11 mouse cellular contexts compared by ENCODE assay signal in genomic region chr4:46781109-46781508, GRCm38 (mm10).
DNase-seq lines count a peak whose midpoint lies in the region; ATAC-seq and TF ChIP-seq lines count a peak whose summit lies in the region.
"Had no signal": no experiment of that assay in that cellular context is flagged by ENCODE, and none has a peak within 500 bp of the region (broad histone marks: within the 10 kb centered on the region; RNA-seq: fewer than 3 reads in every experiment).

No protein-coding gene starts in this region.

- no peaks in the 10 kb centered on the region for H3K36me3 ChIP-seq in liver, adult 2 months (ENCODE audit: control insufficient read depth, insufficient read depth, low read length)
- H3K36me3 ChIP-seq in liver, embryonic 11.5 days (ENCODE audit: control insufficient read depth, insufficient read depth, low read length) = no peaks in the 10 kb centered on the region
- no peaks in the 10 kb centered on the region for H3K36me3 ChIP-seq in splenic B cell, adult 2 months (ENCODE audit: control insufficient read depth, insufficient read depth, low read length, poor library complexity, severe bottlenecking)
- H3K36me3 ChIP-seq: forebrain, embryonic 12.5 days; limb, embryonic 13.5 days had no signal

- no peak for TF ChIP-seq POLR2A in liver, adult 2 months (IDR thresholded peaks at IDR 0.05; ENCODE audit: extremely low read depth, insufficient read depth, low read length)

- H3K9me3 ChIP-seq in liver, embryonic 11.5 days (ENCODE audit: control insufficient read depth, low read length) = no peaks in the 10 kb centered on the region
- H3K9me3 ChIP-seq: limb, embryonic 13.5 days had no signal

- ATAC-seq in liver, embryonic 11.5 days (replicated peaks; ENCODE audit: low FRiP score) = no peak

- H3K9ac ChIP-seq in liver, adult 2 months (ENCODE audit: low read depth, low read length) = no peak overlapping the region
- H3K9ac ChIP-seq in liver, embryonic 11.5 days (ENCODE audit: low read depth, low read length) = no peak overlapping the region
- H3K9ac ChIP-seq: forebrain, embryonic 12.5 days; hindbrain, embryonic 14.5 days; limb, embryonic 13.5 days had no signal

- 73% methylated on average over 6 of the region's 6 CpGs for WGBS in liver, adult 2 months
- 61% methylated on average over 6 of the region's 6 CpGs for WGBS in liver, embryonic 11.5 days

- H3K4me2 ChIP-seq in liver, embryonic 11.5 days = no peak overlapping the region
- H3K4me2 ChIP-seq: forebrain, embryonic 12.5 days; hindbrain, embryonic 14.5 days; limb, embryonic 13.5 days had no signal

- no peaks in the 10 kb centered on the region for H3K4me1 ChIP-seq in liver, adult 2 months (ENCODE audit: control insufficient read depth, insufficient read depth, low read length)
- no peaks in the 10 kb centered on the region for H3K4me1 ChIP-seq in liver, embryonic 11.5 days (replicated peaks; ENCODE audit: control insufficient read depth, insufficient read depth, low read length)
- H3K4me1 ChIP-seq: forebrain, embryonic 12.5 days; limb, embryonic 13.5 days had no signal

- peak; percentile 77 for TF ChIP-seq CTCF in liver, adult 2 months (IDR thresholded peaks at IDR 0.05; ENCODE audit: low read depth, low read length)

- no peak overlapping the region for H3K4me3 ChIP-seq in liver, adult 2 months (ENCODE audit: insufficient read depth, low read depth, low read length)
- H3K4me3 ChIP-seq in liver, embryonic 11.5 days (ENCODE audit: low read depth, low read length) = no peak overlapping the region
- H3K4me3 ChIP-seq: forebrain, embryonic 12.5 days; limb, embryonic 13.5 days had no signal

- H3K79me2 ChIP-seq in liver, adult 2 months (ENCODE audit: control insufficient read depth, insufficient read depth, low read length) = no peaks in the 10 kb centered on the region

- peak; percentile 7 for DNase-seq in adrenal gland, postnatal 10 days
- no peak for DNase-seq in adrenal gland, adult (ENCODE audit: inconsistent age in 2 of 2, low spot score in 1 of 2)
- DNase-seq in liver, adult 2 months (ENCODE audit: extremely low read depth, low read depth, low spot score) = no peak
- DNase-seq in liver, embryonic 11.5 days (ENCODE audit: low spot score) = no peak
- DNase-seq in c-Kit-negative CD71-positive TER-119-positive erythroid progenitor cells, embryonic 14.5 days (ENCODE audit: low read depth, low spot score) = peak; percentile 15
- peak; percentile 48 for DNase-seq in splenic B cell, adult 2 months (ENCODE audit: low read depth, low spot score)
- no peak for DNase-seq in urinary bladder, postnatal 25 days (ENCODE audit: low spot score)
- no peak for DNase-seq in T-cell, adult 2 months (ENCODE audit: low spot score)

- H3K27me3 ChIP-seq in liver, adult 2 months (ENCODE audit: control insufficient read depth, insufficient read depth, low read length) = no peaks in the 10 kb centered on the region
- no peaks in the 10 kb centered on the region for H3K27me3 ChIP-seq in liver, embryonic 11.5 days (replicated peaks; ENCODE audit: control insufficient read depth, insufficient read depth, low read length)
- no peaks in the 10 kb centered on the region for H3K27me3 ChIP-seq in splenic B cell, adult 2 months (ENCODE audit: control insufficient read depth, insufficient read depth, low read length, poor library complexity, severe bottlenecking)
- H3K27me3 ChIP-seq: forebrain, embryonic 12.5 days; limb, embryonic 13.5 days had no signal

- no peak overlapping the region for H3K27ac ChIP-seq in liver, adult 2 months (replicated peaks; ENCODE audit: insufficient read depth, low read depth, low read length)
- no peak overlapping the region for H3K27ac ChIP-seq in liver, embryonic 11.5 days (ENCODE audit: low read depth, low read length)
- H3K27ac ChIP-seq: forebrain, embryonic 12.5 days; hindbrain, embryonic 14.5 days; limb, embryonic 13.5 days had no signal

Comparison
In these comparisons a context has a peak if more than half of its experiments do, and no peak if none do; other contexts are left out.
1. DNase-seq: peak in adrenal gland, postnatal 10 days (single experiment), c-Kit-negative CD71-positive TER-119-positive erythroid progenitor cells, embryonic 14.5 days (single experiment) and splenic B cell, adult 2 months (single experiment); none in adrenal gland, adult (0 of 2), liver, adult 2 months (single experiment), liver, embryonic 11.5 days (single experiment), urinary bladder, postnatal 25 days (single experiment) and T-cell, adult 2 months (single experiment).